Mouse (Mus musculus): Measurements from ENCODE around the gene Nt5c3b.

The Nt5c3b gene

GRCm38 (mm10) chr11:100428612-100429199, 12.9 kb downstream of the Nt5c3b start:
- in situ Hi-C loops (cut with MseI, MboI) = loop anchor here in 1 of 2 experiments (5.0 kb wide), 1 partner anchor 49 kb away; no protein-coding TSS in a partner anchor

GRCm38 (mm10) chr11:100426820-100427219, 14.8 kb downstream of the Nt5c3b start:
- in situ Hi-C loops (cut with MseI, MboI) = loop anchor here in 1 of 2 experiments (5.0 kb wide), 1 partner anchor 50 kb away; no protein-coding TSS in a partner anchor

GRCm38 (mm10) chr11:100425851-100426250, 15.8 kb downstream of the Nt5c3b start:
- in situ Hi-C loops (cut with MseI, MboI) = loop anchor here in 1 of 2 experiments (5.0 kb wide), 1 partner anchor 51 kb away; no protein-coding TSS in a partner anchor

GRCm38 (mm10) chr11:100423836-100424235, 17.8 kb downstream of the Nt5c3b start:
- in situ Hi-C loops (cut with MseI, MboI) = no loop called here

- in situ Hi-C loops (cut with MseI, MboI) = no loop called here
Measured at GRCm38 (mm10) chr11:100421537-100421936, 20.1 kb downstream of the Nt5c3b start.

GRCm38 (mm10) chr11:100414914-100415822, 26.4 kb downstream of the Nt5c3b start, which contains the start of gene Fkbp10:
Gene Fkbp10, plus strand, starts transcription at chr11:100415697.
- in situ Hi-C loops (cut with MseI, MboI) = no loop called here

- in situ Hi-C loops (cut with MseI, MboI) = no loop called here
Measured at GRCm38 (mm10) chr11:100414021-100414913, 27.3 kb downstream of the Nt5c3b start, which contains the start of gene P3h4. Gene P3h4, minus strand, starts transcription at chr11:100414836.

GRCm38 (mm10) chr11:100413541-100413940, 28.1 kb downstream of the Nt5c3b start:
- in situ Hi-C loops (cut with MseI, MboI) = no loop called here

GRCm38 (mm10) chr11:100411736-100412135, 29.9 kb downstream of the Nt5c3b start:
- in situ Hi-C loops (cut with MseI, MboI) = no loop called here

GRCm38 (mm10) chr11:100409686-100410085, 31.9 kb downstream of the Nt5c3b start:
- in situ Hi-C loops (cut with MseI, MboI) = loop anchor here (5.0 kb wide), 2 partner anchors 42 to 47 kb away; no protein-coding TSS in a partner anchor

GRCm38 (mm10) chr11:100408835-100409462, 32.7 kb downstream of the Nt5c3b start:
- in situ Hi-C loops (cut with MseI, MboI) = loop anchor here (5.0 kb wide), 2 partner anchors 42 to 47 kb away; no protein-coding TSS in a partner anchor

GRCm38 (mm10) chr11:100408076-100408834, 33.4 kb downstream of the Nt5c3b start:
- in situ Hi-C loops (cut with MseI, MboI) = loop anchor here (5.0 kb wide), 2 partner anchors 41 to 46 kb away; no protein-coding TSS in a partner anchor

GRCm38 (mm10) chr11:100406995-100407705, 34.5 kb downstream of the Nt5c3b start:
- in situ Hi-C loops (cut with MseI, MboI) = loop anchor here (5.0 kb wide), 2 partner anchors 40 to 45 kb away; no protein-coding TSS in a partner anchor

GRCm38 (mm10) chr11:100406273-100406672, 35.3 kb downstream of the Nt5c3b start:
- in situ Hi-C loops (cut with MseI, MboI) = loop anchor here (5.0 kb wide), 2 partner anchors 39 to 44 kb away; no protein-coding TSS in a partner anchor

GRCm38 (mm10) chr11:100404456-100405074, 37.0 kb downstream of the Nt5c3b start:
- in situ Hi-C loops (cut with MseI, MboI) = loop anchor here (5.0 kb wide), 2 partner anchors 37 to 42 kb away; no protein-coding TSS in a partner anchor

GRCm38 (mm10) chr11:100403445-100404134, 38.0 kb downstream of the Nt5c3b start:
- in situ Hi-C loops (cut with MseI, MboI) = no loop called here

- in situ Hi-C loops (cut with MseI, MboI) = no loop called here
Measured at GRCm38 (mm10) chr11:100402682-100403081, 38.9 kb downstream of the Nt5c3b start.

GRCm38 (mm10) chr11:100402240-100402639, 39.4 kb downstream of the Nt5c3b start:
- in situ Hi-C loops (cut with MseI, MboI) = no loop called here
